Mouse (Mus musculus): Measurements from ENCODE around the gene Prrc2a. TPM values are rescaled to one million over a fixed set of nuclear protein-coding genes. Genes with fewer than 3 reads are reported as not detected.
A peak's percentile ranks its signal among the peaks of the same experiment; 100 is the strongest.

The Prrc2a gene
- polyA plus RNA-seq, 1 experiment = 770 TPM

DNA sequence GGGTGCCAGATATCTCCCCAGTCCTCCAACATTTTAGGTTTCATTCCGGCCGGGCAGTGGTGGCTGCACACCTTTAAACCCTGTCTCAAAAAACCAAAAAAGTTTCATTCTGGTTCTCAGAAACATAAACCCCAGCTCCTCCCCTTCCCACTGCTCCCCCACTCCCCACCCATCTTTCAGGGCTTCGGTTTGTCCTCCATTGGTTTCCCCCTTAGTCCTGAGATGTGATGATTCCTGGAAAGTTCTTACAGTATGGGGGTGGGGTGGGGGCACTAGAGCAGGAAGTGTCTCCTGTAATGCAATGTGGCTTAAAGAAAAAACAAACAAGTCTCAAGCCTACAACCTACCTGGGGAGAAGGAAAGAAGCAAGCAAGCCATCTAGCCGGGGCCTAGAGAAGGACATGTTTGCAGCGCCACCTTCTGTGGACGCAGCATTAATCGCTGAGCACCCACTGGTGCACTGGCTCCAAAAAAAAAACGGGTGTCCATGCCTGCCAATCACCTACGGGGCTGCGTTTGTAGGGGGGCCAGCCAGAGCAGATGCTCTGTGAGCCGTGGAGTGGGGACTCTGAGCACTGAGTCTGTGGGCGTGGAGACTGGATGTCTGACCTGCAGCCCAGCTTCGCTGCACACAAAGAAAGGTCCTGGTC is 58.8 kb downstream of the Prrc2a start:
- peak; percentile 30 for DNase-seq
- no peak overlapping the region for H3K27ac ChIP-seq (ENCODE audit: control insufficient read depth, insufficient read depth, low read length)
- no peak for TF ChIP-seq POLR2A (IDR thresholded peaks at IDR 0.05; ENCODE audit: control insufficient read depth, extremely low read depth, insufficient read depth, low read length, poor library complexity)
- TF ChIP-seq CTCF (IDR thresholded peaks at IDR 0.05; ENCODE audit: borderline replicate concordance, control insufficient read depth, extremely low read depth, insufficient read depth, low read length, poor library complexity) = 0 out of 2 replicates have a peak, but pooled peaks have one; percentile 12
- peaks cover 2% of the 10 kb centered on the region; the same call in 1 of the 2 replicates for H3K4me1 ChIP-seq (replicated peaks; ENCODE audit: control insufficient read depth, insufficient read depth, low read length)
- 24% methylated on average over 13 of the region's 13 CpGs for WGBS
- H3K27me3 ChIP-seq (ENCODE audit: control insufficient read depth, insufficient read depth, low read length) = no peaks in the 10 kb centered on the region
- no peak overlapping the region for H3K4me3 ChIP-seq (ENCODE audit: control insufficient read depth, insufficient read depth, low read length)
- H3K36me3 ChIP-seq (ENCODE audit: control insufficient read depth, insufficient read depth, low read length) = peaks cover 19% of the 10 kb centered on the region

DNA sequence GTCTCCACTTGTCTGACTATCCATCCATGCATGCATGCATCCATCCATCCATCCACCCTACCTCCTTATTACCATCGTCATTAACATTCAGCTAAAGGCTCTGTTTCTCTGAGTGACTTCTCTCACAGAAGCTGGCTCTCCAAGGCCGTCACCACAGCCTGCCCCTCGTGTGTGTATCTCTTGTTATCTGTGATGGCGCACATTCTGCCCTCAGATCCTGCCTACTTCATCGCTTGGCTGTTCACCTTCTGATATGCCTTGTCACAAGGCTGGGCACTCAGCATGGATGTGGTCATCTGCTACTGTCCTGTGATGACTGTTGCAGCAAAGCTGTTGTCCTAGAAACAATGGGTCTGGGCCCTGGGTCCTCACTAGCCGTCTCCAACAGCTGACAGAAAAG is 59.9 kb downstream of the Prrc2a start:
- Histone ChIP-seq H3K27ac (ENCODE audit: control insufficient read depth, insufficient read depth, low read length) (no peak overlapping the region), H3K4me1 (replicated peaks; ENCODE audit: control insufficient read depth, insufficient read depth, low read length) (peaks cover 2% of the 10 kb centered on the region; the same call in 1 of the 2 replicates), H3K4me3 (ENCODE audit: control insufficient read depth, insufficient read depth, low read length) (no peak overlapping the region), H3K27me3 (ENCODE audit: control insufficient read depth, insufficient read depth, low read length) (no peaks in the 10 kb centered on the region), H3K36me3 (ENCODE audit: control insufficient read depth, insufficient read depth, low read length) (peaks cover 28% of the 10 kb centered on the region)
- WGBS = 85% methylated on average over 6 of the region's 6 CpGs
- TF ChIP-seq CTCF (IDR thresholded peaks at IDR 0.05; ENCODE audit: borderline replicate concordance, control insufficient read depth, extremely low read depth, insufficient read depth, low read length, poor library complexity) (no peak), POLR2A (IDR thresholded peaks at IDR 0.05; ENCODE audit: control insufficient read depth, extremely low read depth, insufficient read depth, low read length, poor library complexity) (no peak)
- DNase-seq = no peak

DNA sequence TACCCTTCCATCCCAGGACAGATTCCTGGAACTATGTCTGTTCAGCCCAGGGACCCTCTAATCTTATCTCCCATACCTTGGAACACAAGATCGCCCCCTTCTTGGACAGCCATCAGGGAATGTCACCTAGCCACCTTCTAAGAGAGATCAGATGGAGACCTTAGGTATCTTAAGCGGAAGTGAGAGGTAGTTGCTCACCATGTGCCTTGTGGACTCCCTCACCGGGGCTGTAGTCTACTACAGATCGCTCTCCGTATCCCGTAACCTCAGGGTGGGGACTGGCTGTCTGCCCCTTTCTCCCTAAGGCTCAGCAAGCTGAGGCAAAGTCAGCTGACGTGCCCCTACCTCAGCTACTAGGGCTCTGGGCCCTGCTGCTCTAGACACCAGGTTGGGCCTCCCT is 60.6 kb downstream of the Prrc2a start:
- no peak overlapping the region for H3K27ac ChIP-seq (ENCODE audit: control insufficient read depth, insufficient read depth, low read length)
- 98% methylated on average over 7 of the region's 7 CpGs for WGBS

DNA sequence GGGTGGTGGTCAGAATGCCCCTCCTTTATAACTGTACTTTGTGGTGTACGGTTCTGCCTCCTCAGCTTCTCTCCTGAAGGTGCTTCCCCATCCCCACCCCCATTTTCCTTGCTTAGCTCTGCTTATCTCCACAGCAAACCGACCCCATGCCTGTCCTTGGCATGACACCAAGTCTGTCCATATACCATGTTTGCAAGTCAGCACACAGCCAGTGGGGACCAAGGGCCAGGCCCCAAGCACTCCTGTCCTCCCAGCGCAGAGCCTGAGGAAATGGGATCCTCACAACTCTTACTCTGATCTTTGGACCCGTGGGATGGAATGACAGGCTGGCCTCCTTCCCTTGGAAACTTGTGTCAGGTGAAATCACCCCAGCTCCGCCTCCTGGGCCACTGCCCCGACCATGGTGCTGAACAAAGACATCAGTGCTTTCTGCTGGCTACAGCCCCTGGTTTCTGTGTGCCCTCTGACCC is 61.4 kb downstream of the Prrc2a start:
- no peaks in the 10 kb centered on the region for H3K27me3 ChIP-seq (ENCODE audit: control insufficient read depth, insufficient read depth, low read length)
- WGBS = 80% methylated on average over 6 of the region's 6 CpGs
- no peak for TF ChIP-seq POLR2A (IDR thresholded peaks at IDR 0.05; ENCODE audit: control insufficient read depth, extremely low read depth, insufficient read depth, low read length, poor library complexity)
- no peak for TF ChIP-seq CTCF (IDR thresholded peaks at IDR 0.05; ENCODE audit: borderline replicate concordance, control insufficient read depth, extremely low read depth, insufficient read depth, low read length, poor library complexity)
- peaks cover 2% of the 10 kb centered on the region; the same call in 1 of the 2 replicates for H3K4me1 ChIP-seq (replicated peaks; ENCODE audit: control insufficient read depth, insufficient read depth, low read length)
- no peak overlapping the region for H3K4me3 ChIP-seq (ENCODE audit: control insufficient read depth, insufficient read depth, low read length)
- DNase-seq = no peak
- H3K36me3 ChIP-seq (ENCODE audit: control insufficient read depth, insufficient read depth, low read length) = peaks cover 40% of the 10 kb centered on the region
- H3K27ac ChIP-seq (ENCODE audit: control insufficient read depth, insufficient read depth, low read length) = no peak overlapping the region

More for the DNA sequence above, 60.6 kb downstream of the Prrc2a start:
- no peak for TF ChIP-seq CTCF (IDR thresholded peaks at IDR 0.05; ENCODE audit: borderline replicate concordance, control insufficient read depth, extremely low read depth, insufficient read depth, low read length, poor library complexity)
- no peak for TF ChIP-seq POLR2A (IDR thresholded peaks at IDR 0.05; ENCODE audit: control insufficient read depth, extremely low read depth, insufficient read depth, low read length, poor library complexity)
- Histone ChIP-seq H3K4me3 (ENCODE audit: control insufficient read depth, insufficient read depth, low read length) (no peak overlapping the region), H3K36me3 (ENCODE audit: control insufficient read depth, insufficient read depth, low read length) (peaks cover 33% of the 10 kb centered on the region), H3K4me1 (replicated peaks; ENCODE audit: control insufficient read depth, insufficient read depth, low read length) (peaks cover 2% of the 10 kb centered on the region; the same call in 1 of the 2 replicates), H3K27me3 (ENCODE audit: control insufficient read depth, insufficient read depth, low read length) (no peaks in the 10 kb centered on the region)
- DNase-seq = no peak

DNA sequence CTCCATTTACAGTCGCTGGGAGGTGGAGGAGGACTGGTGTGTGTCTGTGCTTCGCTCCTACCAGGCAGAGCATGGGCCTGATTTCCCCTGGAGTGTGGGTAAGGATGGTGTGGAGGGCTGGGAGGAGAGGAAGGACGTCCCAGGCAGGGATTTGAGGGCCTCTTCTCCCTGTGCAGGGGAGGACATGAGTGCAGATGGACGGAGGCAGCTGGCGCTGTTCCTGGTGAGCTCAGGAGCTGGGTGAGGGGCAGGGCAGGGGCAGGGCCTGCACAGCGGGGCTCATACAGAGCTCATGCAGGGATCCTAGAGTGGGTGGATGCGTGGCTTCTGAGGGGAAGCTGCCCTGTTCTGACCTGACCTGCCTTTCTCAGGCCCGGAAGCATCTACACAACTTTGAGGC is 62.4 kb downstream of the Prrc2a start:
- Histone ChIP-seq H3K27me3 (ENCODE audit: control insufficient read depth, insufficient read depth, low read length) (no peaks in the 10 kb centered on the region), H3K27ac (ENCODE audit: control insufficient read depth, insufficient read depth, low read length) (no peak overlapping the region), H3K4me1 (replicated peaks; ENCODE audit: control insufficient read depth, insufficient read depth, low read length) (peaks cover 2% of the 10 kb centered on the region; the same call in 1 of the 2 replicates), H3K36me3 (ENCODE audit: control insufficient read depth, insufficient read depth, low read length) (peaks cover 44% of the 10 kb centered on the region), H3K4me3 (ENCODE audit: control insufficient read depth, insufficient read depth, low read length) (no peak overlapping the region)
- TF ChIP-seq CTCF (IDR thresholded peaks at IDR 0.05; ENCODE audit: borderline replicate concordance, control insufficient read depth, extremely low read depth, insufficient read depth, low read length, poor library complexity) (no peak), POLR2A (IDR thresholded peaks at IDR 0.05; ENCODE audit: control insufficient read depth, extremely low read depth, insufficient read depth, low read length, poor library complexity) (no peak)
- WGBS = 96% methylated on average over 8 of the region's 8 CpGs
- no peak for DNase-seq

DNA sequence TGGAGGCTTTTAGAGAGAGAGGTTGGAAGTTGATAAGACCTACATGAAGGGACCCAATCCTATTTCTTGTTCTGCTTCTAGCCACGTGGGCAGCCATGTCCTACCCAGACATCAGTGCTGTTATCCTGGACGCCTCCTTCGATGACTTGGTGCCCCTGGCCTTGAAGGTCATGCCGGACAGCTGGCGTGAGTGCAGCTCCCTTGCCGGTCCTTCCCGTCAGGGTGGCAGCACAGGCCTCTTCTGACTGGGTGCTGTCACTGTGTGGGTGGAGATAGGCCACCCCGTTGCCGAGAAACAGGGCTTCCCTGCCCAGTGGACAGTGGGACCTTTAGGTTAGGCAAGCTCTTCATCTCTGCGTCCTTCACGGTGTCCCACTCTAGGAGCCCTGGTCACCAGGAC is 63.5 kb downstream of the Prrc2a start:
- DNase-seq = no peak
- 97% methylated on average over 11 of the region's 11 CpGs for WGBS
- H3K36me3 ChIP-seq (ENCODE audit: control insufficient read depth, insufficient read depth, low read length) = peaks cover 55% of the 10 kb centered on the region
- H3K4me1 ChIP-seq (replicated peaks; ENCODE audit: control insufficient read depth, insufficient read depth, low read length) = peaks cover 2% of the 10 kb centered on the region; the same call in 1 of the 2 replicates
- TF ChIP-seq POLR2A (IDR thresholded peaks at IDR 0.05; ENCODE audit: control insufficient read depth, extremely low read depth, insufficient read depth, low read length, poor library complexity) (no peak), CTCF (IDR thresholded peaks at IDR 0.05; ENCODE audit: borderline replicate concordance, control insufficient read depth, extremely low read depth, insufficient read depth, low read length, poor library complexity) (no peak)
- no peak overlapping the region for H3K4me3 ChIP-seq (ENCODE audit: control insufficient read depth, insufficient read depth, low read length)
- no peaks in the 10 kb centered on the region for H3K27me3 ChIP-seq (ENCODE audit: control insufficient read depth, insufficient read depth, low read length)
- no peak overlapping the region for H3K27ac ChIP-seq (ENCODE audit: control insufficient read depth, insufficient read depth, low read length)
